Mouse (Mus musculus) MEL (cell line): ENCODE results near the gene Dgkb.

Experiments
- EP300 ChIP-seq, 2 experiments: IDR thresholded peaks; 2 replicates each; pipeline ENCODE4 v1.6.1; 2011; ENCODE audit warnings: improper control_type of control experiment in 2 of 2, low read length in 2 of 2, low read depth in 1 of 2, mild to moderate bottlenecking in 1 of 2
- GATA1 ChIP-seq: IDR thresholded peaks from 2 replicates; pipeline ENCODE4 v1.6.1; 2011; ENCODE audit warnings: low read depth, low read length, improper control_type of control experiment
- POLR2A ChIP-seq, 2 experiments: IDR thresholded peaks; 2 replicates each; pipeline ENCODE4 v1.6.1; 2011 to 2012; ENCODE audit warnings: low read length in 2 of 2, mild to moderate bottlenecking in 2 of 2, control low read depth in 1 of 2, improper control_type of control experiment in 1 of 2, low read depth in 1 of 2, moderate library complexity in 1 of 2; ENCODE audit not compliant: control insufficient read depth in 1 of 2, insufficient read depth in 1 of 2, poor library complexity in 1 of 2
- POLR2AphosphoS5 ChIP-seq: IDR thresholded peaks from 2 replicates; pipeline ENCODE4 v1.6.1; 2012; ENCODE audit warnings: low read depth, borderline replicate concordance, mild to moderate bottlenecking, inconsistent platforms, low read length, moderate library complexity, mixed read lengths

DNA sequence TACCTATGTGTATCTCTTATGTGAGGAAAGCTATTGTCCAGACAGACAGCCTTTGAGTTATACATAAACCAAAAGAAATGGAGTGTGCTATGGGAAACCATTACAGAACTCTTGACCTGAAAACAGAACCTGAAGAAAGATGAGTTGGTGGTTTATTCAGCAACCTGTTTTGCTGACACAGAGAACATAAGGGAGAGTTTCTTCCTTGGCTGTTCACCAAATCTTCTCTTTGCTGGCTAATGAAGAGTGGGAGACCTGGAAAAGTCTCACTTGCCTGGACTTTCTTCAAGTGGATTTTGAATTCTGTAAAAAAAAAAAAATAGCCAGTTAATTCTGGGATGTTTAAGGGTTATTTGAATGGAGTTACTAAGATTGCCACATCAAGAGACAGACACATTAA is 71.1 kb downstream of the Dgkb start:
- TF ChIP-seq GATA1 (no peak), POLR2AphosphoS5 (no peak), POLR2A (IDR thresholded peaks at IDR 0.05; ENCODE audit: control insufficient read depth in 1 of 2, insufficient read depth in 1 of 2, low read depth in 1 of 2, low read length in 2 of 2, poor library complexity in 1 of 2) (no peak), EP300 (IDR thresholded peaks at IDR 0.05; ENCODE audit: low read depth in 1 of 2, low read length in 2 of 2) (no peak)
